Mouse (Mus musculus): Measurements from ENCODE around the gene Mycl. TPM values are rescaled to one million over a fixed set of nuclear protein-coding genes. Genes with fewer than 3 reads are reported as not detected.

Mycl gene
- polyA plus RNA-seq, 1 experiment from 2014 or later: 34.1 TPM

GRCm38 (mm10) chr4:122976885-122977284 lies 18.6 kb upstream of the Mycl start:
- 81% methylated on average over 4 of the region's 4 CpGs for WGBS
- no peaks in the 10 kb centered on the region for H3K9me3 ChIP-seq (ENCODE audit: control insufficient read depth, low read length)

GRCm38 (mm10) chr4:122978850-122979249 lies 16.6 kb upstream of the Mycl start:
- H3K27ac ChIP-seq (ENCODE audit: low read depth, low read length): no peak overlapping the region
- no peak overlapping the region for H3K9ac ChIP-seq (ENCODE audit: low read depth, low read length)
- no peaks in the 10 kb centered on the region for H3K4me1 ChIP-seq (ENCODE audit: control insufficient read depth, insufficient read depth, low read depth, low read length)

More at GRCm38 (mm10) chr4:122976885-122977284, 18.6 kb upstream of the Mycl start:
- Histone ChIP-seq H3K4me2 (ENCODE audit: low read length) (no peak overlapping the region), H3K36me3 (ENCODE audit: control insufficient read depth, insufficient read depth, low read length) (no peaks in the 10 kb centered on the region), H3K27me3 (replicated peaks; ENCODE audit: control insufficient read depth, insufficient read depth, low read length) (peaks cover under 1% of the 10 kb centered on the region; the same call in 1 of the 2 replicates), H3K4me3 (ENCODE audit: low read length) (no peak overlapping the region), H3K4me1 (ENCODE audit: control insufficient read depth, insufficient read depth, low read depth, low read length) (no peaks in the 10 kb centered on the region), H3K27ac (ENCODE audit: low read depth, low read length) (no peak overlapping the region), H3K9ac (ENCODE audit: low read depth, low read length) (no peak overlapping the region)
- no peak for ATAC-seq

GRCm38 (mm10) chr4:122979826-122980225 lies 15.6 kb upstream of the Mycl start:
- no peak overlapping the region for H3K4me2 ChIP-seq (ENCODE audit: low read length)
- no peaks in the 10 kb centered on the region for H3K4me1 ChIP-seq (ENCODE audit: control insufficient read depth, insufficient read depth, low read depth, low read length)
- no peak overlapping the region for H3K4me3 ChIP-seq (ENCODE audit: low read length)
- no peaks in the 10 kb centered on the region for H3K36me3 ChIP-seq (ENCODE audit: control insufficient read depth, insufficient read depth, low read length)
- H3K9me3 ChIP-seq (ENCODE audit: control insufficient read depth, low read length): no peaks in the 10 kb centered on the region
- no peak for ATAC-seq
- peaks cover 5% of the 10 kb centered on the region; the same call in 1 of the 2 replicates for H3K27me3 ChIP-seq (replicated peaks; ENCODE audit: control insufficient read depth, insufficient read depth, low read length)
- H3K9ac ChIP-seq (ENCODE audit: low read depth, low read length): no peak overlapping the region
- 75% methylated on average over 3 of the region's 3 CpGs for WGBS
- H3K27ac ChIP-seq (ENCODE audit: low read depth, low read length): no peak overlapping the region

More at GRCm38 (mm10) chr4:122978850-122979249, 16.6 kb upstream of the Mycl start:
- ATAC-seq: no peak
- WGBS: 88% methylated on average over 2 of the region's 2 CpGs
- Histone ChIP-seq H3K36me3 (ENCODE audit: control insufficient read depth, insufficient read depth, low read length) (no peaks in the 10 kb centered on the region), H3K4me3 (ENCODE audit: low read length) (no peak overlapping the region), H3K4me2 (ENCODE audit: low read length) (no peak overlapping the region), H3K27me3 (replicated peaks; ENCODE audit: control insufficient read depth, insufficient read depth, low read length) (peaks cover 3% of the 10 kb centered on the region; the same call in 1 of the 2 replicates), H3K9me3 (ENCODE audit: control insufficient read depth, low read length) (no peaks in the 10 kb centered on the region)

GRCm38 (mm10) chr4:122980684-122981083 lies 14.8 kb upstream of the Mycl start:
- Histone ChIP-seq H3K4me2 (ENCODE audit: low read length) (no peak overlapping the region), H3K27me3 (replicated peaks; ENCODE audit: control insufficient read depth, insufficient read depth, low read length) (peaks cover 5% of the 10 kb centered on the region; the same call in 1 of the 2 replicates), H3K36me3 (ENCODE audit: control insufficient read depth, insufficient read depth, low read length) (no peaks in the 10 kb centered on the region), H3K9me3 (ENCODE audit: control insufficient read depth, low read length) (no peaks in the 10 kb centered on the region), H3K4me1 (ENCODE audit: control insufficient read depth, insufficient read depth, low read depth, low read length) (no peaks in the 10 kb centered on the region), H3K27ac (ENCODE audit: low read depth, low read length) (no peak overlapping the region), H3K4me3 (ENCODE audit: low read length) (no peak overlapping the region), H3K9ac (ENCODE audit: low read depth, low read length) (no peak overlapping the region)
- 71% methylated on average over 2 of the region's 2 CpGs for WGBS
- ATAC-seq: no peak

- H3K36me3 ChIP-seq (ENCODE audit: control insufficient read depth, insufficient read depth, low read length): no peaks in the 10 kb centered on the region
- no peak overlapping the region for H3K4me2 ChIP-seq (ENCODE audit: low read length)
- 92% methylated on average over 7 of the region's 7 CpGs for WGBS
- no peak for ATAC-seq
- no peak overlapping the region for H3K27ac ChIP-seq (ENCODE audit: low read depth, low read length)
- no peak overlapping the region for H3K4me3 ChIP-seq (ENCODE audit: low read length)
- H3K9ac ChIP-seq (ENCODE audit: low read depth, low read length): no peak overlapping the region
- peaks cover 5% of the 10 kb centered on the region; the same call in 1 of the 2 replicates for H3K27me3 ChIP-seq (replicated peaks; ENCODE audit: control insufficient read depth, insufficient read depth, low read length)
- no peaks in the 10 kb centered on the region for H3K4me1 ChIP-seq (ENCODE audit: control insufficient read depth, insufficient read depth, low read depth, low read length)
- H3K9me3 ChIP-seq (ENCODE audit: control insufficient read depth, low read length): no peaks in the 10 kb centered on the region
These were observed 14.2 kb upstream of the Mycl start for GRCm38 (mm10) chr4:122981238-122981637.

GRCm38 (mm10) chr4:122981930-122982329 lies 13.5 kb upstream of the Mycl start:
- Histone ChIP-seq H3K4me2 (ENCODE audit: low read length) (no peak overlapping the region), H3K9ac (ENCODE audit: low read depth, low read length) (no peak overlapping the region), H3K27ac (ENCODE audit: low read depth, low read length) (no peak overlapping the region), H3K27me3 (replicated peaks; ENCODE audit: control insufficient read depth, insufficient read depth, low read length) (peaks cover 5% of the 10 kb centered on the region; the same call in 1 of the 2 replicates), H3K36me3 (ENCODE audit: control insufficient read depth, insufficient read depth, low read length) (no peaks in the 10 kb centered on the region), H3K4me1 (ENCODE audit: control insufficient read depth, insufficient read depth, low read depth, low read length) (no peaks in the 10 kb centered on the region), H3K9me3 (ENCODE audit: control insufficient read depth, low read length) (no peaks in the 10 kb centered on the region), H3K4me3 (ENCODE audit: low read length) (no peak overlapping the region)
- 52% methylated on average over 3 of the region's 3 CpGs for WGBS
- ATAC-seq: no peak

- no peak for ATAC-seq
- WGBS: 67% methylated on average over 3 of the region's 3 CpGs
- Histone ChIP-seq H3K27me3 (replicated peaks; ENCODE audit: control insufficient read depth, insufficient read depth, low read length) (peaks cover 5% of the 10 kb centered on the region; the same call in 1 of the 2 replicates), H3K36me3 (ENCODE audit: control insufficient read depth, insufficient read depth, low read length) (no peaks in the 10 kb centered on the region), H3K9me3 (ENCODE audit: control insufficient read depth, low read length) (no peaks in the 10 kb centered on the region), H3K4me3 (ENCODE audit: low read length) (no peak overlapping the region), H3K9ac (ENCODE audit: low read depth, low read length) (no peak overlapping the region), H3K27ac (ENCODE audit: low read depth, low read length) (no peak overlapping the region), H3K4me1 (ENCODE audit: control insufficient read depth, insufficient read depth, low read depth, low read length) (no peaks in the 10 kb centered on the region), H3K4me2 (ENCODE audit: low read length) (no peak overlapping the region; the same call in 1 of the 2 replicates)
These were observed 12.9 kb upstream of the Mycl start for GRCm38 (mm10) chr4:122982537-122982936.

- Histone ChIP-seq H3K9ac (ENCODE audit: low read depth, low read length) (peak overlapping the region; percentile 24; the same call in 1 of the 2 replicates), H3K27ac (ENCODE audit: low read depth, low read length) (no peak overlapping the region), H3K4me2 (ENCODE audit: low read length) (peak overlapping the region; percentile 45), H3K4me1 (ENCODE audit: control insufficient read depth, insufficient read depth, low read depth, low read length) (no peaks in the 10 kb centered on the region), H3K36me3 (ENCODE audit: control insufficient read depth, insufficient read depth, low read length) (no peaks in the 10 kb centered on the region), H3K9me3 (ENCODE audit: control insufficient read depth, low read length) (no peaks in the 10 kb centered on the region), H3K4me3 (ENCODE audit: low read length) (peak overlapping the region; percentile 11), H3K27me3 (replicated peaks; ENCODE audit: control insufficient read depth, insufficient read depth, low read length) (peaks cover 5% of the 10 kb centered on the region; the same call in 1 of the 2 replicates)
- ATAC-seq: peak; percentile 27; the same call in 1 of the 2 replicates
- WGBS: 27% methylated on average over 17 of the region's 17 CpGs
These were observed 11.8 kb upstream of the Mycl start for GRCm38 (mm10) chr4:122983486-122984261.

GRCm38 (mm10) chr4:122985110-122985509 lies 10.3 kb upstream of the Mycl start:
- Histone ChIP-seq H3K9me3 (ENCODE audit: control insufficient read depth, low read length) (no peaks in the 10 kb centered on the region), H3K4me1 (ENCODE audit: control insufficient read depth, insufficient read depth, low read depth, low read length) (no peaks in the 10 kb centered on the region), H3K27ac (ENCODE audit: low read depth, low read length) (no peak overlapping the region), H3K9ac (ENCODE audit: low read depth, low read length) (no peak overlapping the region), H3K27me3 (replicated peaks; ENCODE audit: control insufficient read depth, insufficient read depth, low read length) (peaks cover 5% of the 10 kb centered on the region; the same call in 1 of the 2 replicates), H3K4me2 (ENCODE audit: low read length) (no peak overlapping the region), H3K36me3 (ENCODE audit: control insufficient read depth, insufficient read depth, low read length) (no peaks in the 10 kb centered on the region), H3K4me3 (ENCODE audit: low read length) (no peak overlapping the region)
- WGBS: 31% methylated on average over 8 of the region's 8 CpGs
- ATAC-seq: peak; percentile 93
